Mouse (Mus musculus): ENCODE results near the gene Arrdc2.
A peak's percentile ranks its signal among the peaks of the same experiment; 100 is the strongest.

The Arrdc2 gene

DNA sequence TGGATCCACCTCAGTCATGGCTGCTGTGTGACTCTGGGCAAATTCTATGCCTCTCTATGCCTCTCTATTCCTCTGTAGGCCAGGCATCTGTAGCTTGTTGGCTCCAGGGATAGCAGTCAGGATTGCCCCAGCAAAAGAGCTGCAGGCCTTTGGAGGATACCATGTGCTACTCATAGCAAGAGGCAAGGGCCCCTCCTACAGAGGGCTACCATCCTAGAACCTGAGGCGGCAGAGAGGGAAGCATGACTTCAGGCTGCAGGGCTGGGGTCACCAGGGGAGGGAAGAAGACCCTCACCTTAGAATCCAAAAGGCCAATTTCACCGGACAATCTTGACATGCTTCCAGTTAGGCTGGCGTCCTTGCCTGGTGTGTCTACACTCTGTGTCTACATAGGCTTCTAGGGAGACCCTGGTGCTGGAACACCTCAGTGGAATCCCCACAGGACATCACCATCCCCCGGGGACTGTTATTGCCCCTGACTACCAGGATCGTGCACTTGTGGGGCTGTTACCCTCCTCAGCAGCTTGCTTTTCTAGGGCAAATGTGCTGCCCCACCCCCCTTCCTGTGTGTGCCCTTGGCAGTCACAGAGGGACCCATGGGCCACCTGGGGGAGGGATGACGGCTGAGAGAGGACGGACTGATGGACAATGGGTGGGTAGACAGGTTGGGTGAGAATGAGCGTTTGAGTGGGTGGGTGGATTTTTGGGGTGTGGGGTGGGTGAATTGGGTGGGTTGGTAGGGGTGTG, 30.4 kb downstream of the Arrdc2 start:
- no peak for DNase-seq (ENCODE audit: low spot score in 2 of 2)

DNA sequence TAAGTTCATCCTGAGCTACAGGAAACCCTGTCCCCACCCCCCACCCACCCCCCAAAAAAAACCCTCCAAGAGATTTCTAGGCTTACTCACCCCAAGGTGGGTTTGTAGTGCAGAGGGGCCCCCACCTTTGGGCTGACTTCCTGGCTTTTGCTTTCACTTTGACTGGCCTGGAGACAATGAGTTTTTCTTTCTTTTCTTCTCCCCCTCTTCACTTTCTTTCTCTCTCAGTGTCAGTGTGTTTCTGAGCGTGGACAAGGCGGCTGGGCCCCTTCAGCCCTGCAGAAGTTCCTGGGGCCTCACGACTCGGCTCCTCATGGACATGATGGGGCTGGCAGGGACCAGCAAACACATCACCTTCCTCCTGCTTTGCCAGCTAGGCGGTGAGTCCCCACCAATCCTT, 31.3 kb downstream of the Arrdc2 start, which contains the start of gene Il12rb1:
Il12rb1 (plus strand) TSS at position 211 of the 400 bp plus-strand sequence.
- DNase-seq (ENCODE audit: low spot score in 2 of 2): no peak

DNA sequence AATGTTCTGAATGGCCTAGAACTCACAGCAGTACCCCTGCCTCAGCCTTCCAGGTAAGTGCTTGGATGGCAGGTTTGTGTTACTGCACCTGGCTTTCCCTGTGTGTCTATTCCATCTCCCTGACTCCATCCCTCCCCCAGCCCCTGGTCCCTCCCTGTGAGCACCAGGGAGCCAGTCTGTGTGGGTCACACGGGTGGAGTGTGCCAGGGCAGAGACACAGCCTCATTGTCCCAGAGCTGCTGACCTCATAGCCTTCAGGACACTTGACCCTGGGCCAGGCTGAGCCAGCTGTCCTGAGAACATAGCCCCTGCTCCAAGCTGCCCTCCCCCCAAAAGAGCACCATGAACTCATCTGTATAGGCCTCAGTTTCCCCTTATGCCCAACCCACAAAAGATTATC, 32.2 kb downstream of the Arrdc2 start:
- no peak for DNase-seq (ENCODE audit: low spot score in 2 of 2)

DNA sequence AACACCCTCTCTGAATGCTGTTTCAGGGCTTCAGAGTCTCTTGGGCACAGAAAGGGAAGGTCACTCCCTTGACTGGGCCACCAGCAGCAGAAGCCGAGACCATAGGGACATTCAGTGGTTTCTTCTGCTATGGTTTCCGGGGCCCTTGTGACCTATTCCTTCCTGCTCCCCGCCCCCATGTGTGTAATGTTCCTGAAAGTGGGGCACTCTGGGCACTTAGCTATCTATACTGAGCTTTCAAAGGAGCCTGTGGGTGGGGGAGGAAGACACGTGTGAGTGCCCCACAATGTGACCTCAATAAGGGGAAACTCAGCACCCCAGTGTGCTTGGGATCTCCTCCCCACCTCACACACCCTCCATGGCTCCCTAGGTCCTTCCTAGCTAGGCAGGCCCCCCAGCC, 33.0 kb downstream of the Arrdc2 start:
- no peak for DNase-seq (ENCODE audit: low spot score in 2 of 2)

DNA sequence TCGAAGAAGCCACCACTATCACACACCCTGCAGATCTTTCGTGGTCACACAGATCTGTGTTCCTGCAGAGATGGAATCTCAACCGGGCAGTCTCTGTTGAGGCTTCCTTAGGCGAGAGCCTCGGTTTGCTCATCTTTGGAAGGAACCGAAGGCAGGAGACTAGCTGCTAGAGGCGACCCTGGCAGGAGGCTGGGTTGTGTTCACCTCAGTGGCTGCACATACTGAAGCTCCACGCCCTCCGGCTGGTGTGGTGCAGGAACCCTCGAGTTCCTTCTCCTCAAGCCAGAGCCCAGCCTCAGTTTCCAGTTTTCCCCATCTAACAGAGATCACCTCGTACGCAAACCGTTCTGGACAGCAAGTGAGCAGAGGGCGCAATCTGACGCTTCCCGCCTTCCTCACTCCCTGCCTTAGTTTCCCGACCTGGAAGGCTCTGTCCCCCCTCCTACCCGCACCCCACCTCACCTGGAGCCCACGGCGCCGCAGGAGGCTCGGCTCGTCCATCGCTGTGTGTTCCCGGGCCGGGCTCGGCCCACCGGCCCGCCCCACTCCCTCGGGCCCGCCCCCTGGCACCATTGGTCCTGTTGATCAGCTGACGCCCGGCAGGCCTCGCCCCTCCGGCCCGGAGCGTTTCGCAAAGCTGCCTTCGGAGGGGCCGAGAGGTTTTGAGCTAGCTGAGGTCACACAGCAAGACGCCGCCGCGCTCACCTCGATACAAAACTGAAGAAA, 34.9 kb downstream of the Arrdc2 start, which contains the start of gene Mast3:
Mast3 (minus strand) TSS at position 574 of the 726 bp plus-strand sequence.
- DNase-seq (ENCODE audit: low spot score in 2 of 2): peak; percentile 80 to 83

- peak; percentile 77 to 81 for DNase-seq (ENCODE audit: low spot score in 2 of 2)
Measured at GRCm38 (mm10) chr8:70803761-70804480, 35.6 kb downstream of the Arrdc2 start.

- no peak for DNase-seq (ENCODE audit: low spot score in 2 of 2)
Measured at GRCm38 (mm10) chr8:70802786-70803510, 36.6 kb downstream of the Arrdc2 start.

DNA sequence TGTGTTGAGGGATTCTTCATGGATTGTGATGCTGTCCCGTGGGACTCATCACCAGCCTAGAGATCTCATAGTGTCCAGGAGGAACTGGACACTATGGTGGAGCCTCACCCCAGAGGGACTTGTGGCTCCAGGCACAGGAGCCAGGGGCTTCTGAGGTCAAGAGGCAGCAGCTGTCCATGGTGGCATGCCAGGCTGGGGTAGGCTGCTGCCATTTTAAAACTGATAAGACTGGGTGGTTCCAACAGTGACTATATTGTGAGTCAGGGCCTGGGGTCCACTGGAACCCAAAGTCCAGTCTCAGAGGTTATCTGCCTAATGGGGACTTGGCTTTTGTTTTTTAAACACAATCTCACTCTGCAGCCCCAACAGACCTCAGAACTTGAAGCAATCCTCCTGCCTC, 37.7 kb downstream of the Arrdc2 start:
- DNase-seq (ENCODE audit: low spot score in 2 of 2): no peak

- DNase-seq (ENCODE audit: low spot score in 2 of 2): peak; percentile 81 to 82
Measured at GRCm38 (mm10) chr8:70801156-70801555, 38.4 kb downstream of the Arrdc2 start.

GRCm38 (mm10) chr8:70800648-70801047, 38.9 kb downstream of the Arrdc2 start:
- peak; percentile 72 to 75 for DNase-seq (ENCODE audit: low spot score in 2 of 2)

- peak in 1 of 2 experiments; percentile 53 for DNase-seq (ENCODE audit: low spot score in 2 of 2)
Measured at GRCm38 (mm10) chr8:70798281-70798680, 41.2 kb downstream of the Arrdc2 start.

DNA sequence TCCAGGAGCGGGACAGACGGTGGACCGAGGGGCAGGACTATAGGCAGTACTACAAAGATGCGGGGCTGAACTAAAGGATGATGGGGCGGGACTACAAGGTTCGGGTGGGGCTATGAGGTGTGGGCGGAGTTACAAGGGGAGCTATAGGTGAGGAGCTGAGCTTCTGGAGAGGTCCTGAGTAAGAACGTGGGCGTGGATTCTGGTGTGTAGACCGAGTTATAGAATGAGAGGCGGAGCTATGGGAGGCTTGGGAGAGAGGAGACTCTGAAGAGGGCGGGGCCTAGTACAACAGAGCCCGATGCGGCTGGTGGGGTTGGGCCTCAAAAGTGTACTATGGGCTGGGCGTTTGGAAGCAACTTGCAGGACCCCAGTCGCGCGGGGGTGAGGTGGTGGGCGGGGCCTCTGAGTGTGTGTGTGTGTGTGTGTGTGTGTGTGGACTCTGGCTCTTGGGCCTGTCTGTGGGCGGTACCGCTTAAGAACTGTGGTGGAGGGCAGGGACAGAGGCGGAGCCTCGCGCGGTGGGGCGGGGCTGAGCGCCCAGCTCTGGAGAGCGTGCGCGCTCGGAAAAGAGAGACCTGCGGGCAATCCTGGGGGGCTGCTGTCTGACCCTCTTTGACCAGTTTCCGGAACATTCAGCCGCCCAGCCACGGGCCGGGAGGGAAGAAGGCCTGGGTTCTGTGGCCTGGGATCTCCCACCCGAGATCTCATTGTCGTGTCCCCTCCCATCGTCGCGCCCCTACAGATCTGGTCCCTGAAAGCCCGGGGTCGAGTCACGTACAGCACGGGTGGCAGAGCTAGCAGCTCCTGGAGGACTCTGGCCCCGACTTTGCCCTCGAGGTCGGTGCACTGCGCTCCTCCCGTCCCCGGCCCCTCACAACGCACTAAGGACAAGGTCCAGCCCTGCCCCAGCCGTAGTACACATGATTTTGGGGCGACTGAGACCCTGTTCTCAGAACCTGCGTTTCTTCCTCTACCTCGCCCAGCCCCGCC, 42.1 kb downstream of the Arrdc2 start:
- DNase-seq (ENCODE audit: low spot score in 2 of 2): peak; percentile 88

DNA sequence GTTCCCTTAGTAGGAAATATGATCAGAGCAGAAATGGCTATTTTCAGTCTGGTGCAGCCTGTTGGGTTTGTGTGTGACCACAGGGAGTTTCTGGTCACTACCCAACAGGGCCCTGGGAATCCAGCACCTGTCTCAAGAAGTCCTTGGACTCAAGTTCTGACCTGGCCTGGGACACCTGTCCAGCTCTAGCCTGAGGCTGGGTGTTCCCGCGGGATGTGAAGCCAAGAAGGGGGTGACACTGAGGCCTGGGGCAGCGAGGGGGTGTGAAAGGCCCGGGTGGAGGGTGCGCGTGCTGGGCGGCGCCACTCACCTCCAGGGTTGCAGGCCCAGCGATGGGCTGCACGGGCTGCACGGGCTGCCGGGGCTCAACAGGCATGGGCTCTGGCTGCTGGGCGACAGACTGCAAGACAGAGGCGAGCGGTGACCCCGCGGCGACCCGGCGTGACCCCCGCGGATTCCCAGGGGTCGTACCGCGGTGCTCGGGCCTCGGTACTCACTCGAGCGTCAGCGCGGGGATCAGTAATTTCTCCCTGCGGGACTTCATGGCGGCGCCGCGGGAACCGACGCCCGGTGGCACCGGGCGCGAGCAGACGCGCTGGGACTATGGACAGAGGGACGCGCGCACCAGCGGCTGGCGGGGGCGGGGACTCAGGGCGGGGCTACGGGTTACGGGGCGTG, 43.0 kb downstream of the Arrdc2 start:
- DNase-seq (ENCODE audit: low spot score in 2 of 2): no peak

- no peak for DNase-seq (ENCODE audit: low spot score in 2 of 2)
Measured at GRCm38 (mm10) chr8:70795370-70795769, 44.1 kb downstream of the Arrdc2 start.

GRCm38 (mm10) chr8:70794215-70794614, 45.3 kb downstream of the Arrdc2 start:
- DNase-seq (ENCODE audit: low spot score in 2 of 2): no peak

DNA sequence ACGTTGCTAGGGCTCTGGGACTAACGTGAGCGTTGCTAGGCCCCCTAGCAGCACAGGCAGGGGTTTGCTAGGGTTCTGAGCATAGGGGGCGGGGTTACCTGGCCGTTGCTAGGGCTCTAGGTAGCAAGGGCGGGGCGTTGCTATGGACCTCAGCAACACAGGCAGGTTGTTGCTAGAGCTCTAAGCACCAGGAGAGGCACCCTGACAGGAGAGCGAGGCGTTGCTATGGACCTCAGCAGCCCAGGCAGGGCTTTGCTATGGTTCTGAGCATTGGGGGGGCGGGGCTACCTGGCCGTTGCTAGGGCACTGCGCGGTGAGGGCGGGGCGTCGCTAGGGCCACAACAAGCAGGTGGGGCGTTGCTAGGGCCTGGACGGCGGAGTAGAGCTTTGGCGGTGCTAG, 46.8 kb downstream of the Arrdc2 start:
- no peak for DNase-seq (ENCODE audit: low spot score in 2 of 2)

DNA sequence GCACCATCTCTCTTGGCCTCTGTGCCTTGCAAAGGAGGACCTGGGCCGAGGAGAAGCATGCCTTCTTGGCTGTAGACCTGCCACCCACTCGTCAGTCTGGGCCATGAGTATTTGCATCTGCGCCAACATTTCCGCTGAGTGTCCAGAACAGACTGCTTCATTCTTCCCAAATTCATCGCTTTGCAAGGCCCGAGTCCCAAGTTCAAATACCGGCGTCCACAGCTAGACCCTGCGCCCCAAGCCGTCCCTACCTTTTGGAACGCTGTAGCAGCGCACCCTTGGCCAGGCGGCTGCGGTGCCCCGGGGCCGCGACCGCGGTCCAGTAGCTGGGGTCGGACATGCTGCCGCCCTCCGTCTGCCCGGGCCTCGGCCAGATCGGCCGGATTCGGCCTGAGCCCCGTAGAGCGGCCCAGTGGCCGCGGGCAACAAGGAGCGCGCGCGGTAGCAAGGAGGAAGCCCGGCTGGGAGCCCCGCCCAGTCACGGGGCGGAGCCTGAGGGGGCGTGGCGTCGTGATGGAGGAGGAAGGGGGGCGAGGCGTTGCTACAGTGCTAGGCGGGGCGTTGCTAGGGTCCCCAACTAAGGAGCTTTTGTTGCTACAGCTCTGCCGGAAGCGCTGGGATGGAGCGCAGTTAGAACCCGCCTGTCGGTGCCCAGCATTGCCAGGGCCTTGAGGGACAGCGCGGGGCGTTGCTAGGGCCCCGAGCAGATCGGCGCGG, 47.4 kb downstream of the Arrdc2 start:
- peak; percentile 95 to 96 for DNase-seq (ENCODE audit: low spot score in 2 of 2)

- peak in 1 of 2 experiments; percentile 54 for DNase-seq (ENCODE audit: low spot score in 2 of 2)
Measured at GRCm38 (mm10) chr8:70791294-70791701, 48.2 kb downstream of the Arrdc2 start.

GRCm38 (mm10) chr8:70790846-70791245, 48.7 kb downstream of the Arrdc2 start:
- DNase-seq (ENCODE audit: low spot score in 2 of 2): no peak

All from frontal cortex, postnatal 36 days (tissue).